Mouse (Mus musculus) embryonic fibroblast, embryonic 13.5 days (primary cell): ENCODE results near the gene Fam57b.

Experiments
- CTCF ChIP-seq: IDR thresholded peaks from 2 replicates; pipeline ENCODE4 v1.5.1; 2011; ENCODE audit warnings: mild to moderate bottlenecking, control low read depth, low read length, moderate library complexity, borderline replicate concordance; ENCODE audit not compliant: insufficient read depth
- POLR2A ChIP-seq: IDR thresholded peaks from 2 replicates; pipeline ENCODE4 v1.6.1; 2011; ENCODE audit warnings: low read depth, mild to moderate bottlenecking, control low read depth, low read length, moderate library complexity

- TF ChIP-seq CTCF: no peak
- no peak for TF ChIP-seq POLR2A
These were observed 49.6 kb downstream of the Fam57b start, which contains the start of gene Doc2a for GRCm38 (mm10) chr7:126847116-126847420.
